Mouse (Mus musculus): Measurements from ENCODE around the gene Ppcs. TPM values are rescaled to one million over a fixed set of nuclear protein-coding genes. Genes with fewer than 3 reads are reported as not detected.

Ppcs gene
- polyA plus RNA-seq, 1 experiment = 0.17 TPM

- H3K4me1 ChIP-seq (ENCODE audit: control insufficient read depth) = no peaks in the 10 kb centered on the region
- TF ChIP-seq TAL1 (IDR thresholded peaks at IDR 0.05; ENCODE audit: low read length) = no peak
- no peak for TF ChIP-seq GATA1 (IDR thresholded peaks at IDR 0.05; ENCODE audit: low read length)
- no peak overlapping the region for H3K4me3 ChIP-seq (replicated peaks)
- H3K36me3 ChIP-seq (ENCODE audit: control insufficient read depth) = no peaks in the 10 kb centered on the region
- no peaks in the 10 kb centered on the region for H3K27me3 ChIP-seq (ENCODE audit: control insufficient read depth)
- H3K9me3 ChIP-seq (ENCODE audit: control insufficient read depth, low read length) = peaks cover 15% of the 10 kb centered on the region
Observed at GRCm38 (mm10) chr4:119403431-119403830, 18.8 kb downstream of the Ppcs start.

GRCm38 (mm10) chr4:119400896-119401295 lies 21.3 kb downstream of the Ppcs start:
- Histone ChIP-seq H3K36me3 (ENCODE audit: control insufficient read depth) (no peaks in the 10 kb centered on the region), H3K4me3 (replicated peaks) (no peak overlapping the region), H3K4me1 (ENCODE audit: control insufficient read depth) (no peaks in the 10 kb centered on the region), H3K9me3 (ENCODE audit: control insufficient read depth, low read length) (peaks cover 12% of the 10 kb centered on the region), H3K27me3 (ENCODE audit: control insufficient read depth) (no peaks in the 10 kb centered on the region)
- TF ChIP-seq GATA1 (IDR thresholded peaks at IDR 0.05; ENCODE audit: low read length) (no peak), TAL1 (IDR thresholded peaks at IDR 0.05; ENCODE audit: low read length) (no peak)

GRCm38 (mm10) chr4:119398751-119399150 lies 23.5 kb downstream of the Ppcs start:
- TF ChIP-seq GATA1 (IDR thresholded peaks at IDR 0.05; ENCODE audit: low read length) (no peak), TAL1 (IDR thresholded peaks at IDR 0.05; ENCODE audit: low read length) (no peak)
- no peaks in the 10 kb centered on the region for H3K4me1 ChIP-seq (ENCODE audit: control insufficient read depth)

GRCm38 (mm10) chr4:119390369-119390768 lies 31.9 kb downstream of the Ppcs start:
- Histone ChIP-seq H3K4me3 (replicated peaks) (no peak overlapping the region), H3K27me3 (ENCODE audit: control insufficient read depth) (peaks cover 4% of the 10 kb centered on the region; the same call in 1 of the 2 replicates), H3K36me3 (ENCODE audit: control insufficient read depth) (no peaks in the 10 kb centered on the region), H3K4me1 (ENCODE audit: control insufficient read depth) (no peaks in the 10 kb centered on the region), H3K9me3 (ENCODE audit: control insufficient read depth, low read length) (no peaks in the 10 kb centered on the region)
- TF ChIP-seq TAL1 (IDR thresholded peaks at IDR 0.05; ENCODE audit: low read length) (no peak), GATA1 (IDR thresholded peaks at IDR 0.05; ENCODE audit: low read length) (no peak)

More at GRCm38 (mm10) chr4:119398751-119399150, 23.5 kb downstream of the Ppcs start:
- Histone ChIP-seq H3K36me3 (ENCODE audit: control insufficient read depth) (no peaks in the 10 kb centered on the region), H3K27me3 (ENCODE audit: control insufficient read depth) (peaks cover 4% of the 10 kb centered on the region; the same call in 1 of the 2 replicates), H3K9me3 (ENCODE audit: control insufficient read depth, low read length) (peaks cover 11% of the 10 kb centered on the region), H3K4me3 (replicated peaks) (no peak overlapping the region)

DNA sequence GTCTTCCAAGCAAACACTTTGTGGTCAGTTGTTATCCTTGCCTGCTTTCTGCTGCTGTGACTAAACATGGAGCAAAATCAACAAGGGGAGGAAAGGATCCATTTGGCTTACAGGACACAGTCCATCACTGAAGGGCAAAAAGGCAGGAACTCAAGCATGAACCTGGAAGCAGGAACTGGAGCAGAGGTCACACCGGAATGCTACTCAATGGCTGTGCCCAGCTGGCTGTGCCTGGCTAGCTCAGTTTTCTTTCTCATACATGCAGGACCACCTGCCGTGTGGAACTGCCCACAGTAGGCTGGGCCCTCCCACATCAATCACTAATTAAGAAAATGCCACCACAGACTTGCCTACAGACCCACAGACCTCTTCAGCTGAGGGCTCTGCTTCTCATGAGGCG lies 33.0 kb downstream of the Ppcs start:
- H3K4me1 ChIP-seq (ENCODE audit: control insufficient read depth) = no peaks in the 10 kb centered on the region
- H3K4me3 ChIP-seq (replicated peaks) = no peak overlapping the region
- H3K36me3 ChIP-seq (ENCODE audit: control insufficient read depth) = no peaks in the 10 kb centered on the region
- no peaks in the 10 kb centered on the region for H3K9me3 ChIP-seq (ENCODE audit: control insufficient read depth, low read length)
- TF ChIP-seq GATA1 (IDR thresholded peaks at IDR 0.05; ENCODE audit: low read length) = no peak
- no peak for TF ChIP-seq TAL1 (IDR thresholded peaks at IDR 0.05; ENCODE audit: low read length)
- H3K27me3 ChIP-seq (ENCODE audit: control insufficient read depth) = no peaks in the 10 kb centered on the region; the same call in 1 of the 2 replicates

- H3K4me3 ChIP-seq (replicated peaks) = no peak overlapping the region
Observed at GRCm38 (mm10) chr4:119381471-119382190, 40.6 kb downstream of the Ppcs start.

GRCm38 (mm10) chr4:119369460-119369859 lies 52.8 kb downstream of the Ppcs start:
- H3K9me3 ChIP-seq (ENCODE audit: control insufficient read depth, low read length) = no peaks in the 10 kb centered on the region; the same call in 1 of the 2 replicates
- no peak for TF ChIP-seq TAL1 (IDR thresholded peaks at IDR 0.05; ENCODE audit: low read length)
- no peak for TF ChIP-seq GATA1 (IDR thresholded peaks at IDR 0.05; ENCODE audit: low read length)
- no peaks in the 10 kb centered on the region for H3K36me3 ChIP-seq (ENCODE audit: control insufficient read depth)
- no peaks in the 10 kb centered on the region for H3K4me1 ChIP-seq (ENCODE audit: control insufficient read depth)
- H3K27me3 ChIP-seq (ENCODE audit: control insufficient read depth) = no peaks in the 10 kb centered on the region
- H3K4me3 ChIP-seq (replicated peaks) = no peak overlapping the region

More at GRCm38 (mm10) chr4:119381471-119382190, 40.6 kb downstream of the Ppcs start:
- no peaks in the 10 kb centered on the region for H3K9me3 ChIP-seq (ENCODE audit: control insufficient read depth, low read length)
- H3K4me1 ChIP-seq (ENCODE audit: control insufficient read depth) = no peaks in the 10 kb centered on the region
- no peaks in the 10 kb centered on the region; the same call in 1 of the 2 replicates for H3K27me3 ChIP-seq (ENCODE audit: control insufficient read depth)
- TF ChIP-seq GATA1 (IDR thresholded peaks at IDR 0.05; ENCODE audit: low read length) (no peak), TAL1 (IDR thresholded peaks at IDR 0.05; ENCODE audit: low read length) (no peak)
- no peaks in the 10 kb centered on the region for H3K36me3 ChIP-seq (ENCODE audit: control insufficient read depth)

Other genes with a start within 250 kb of the Ppcs start
- 1.8 and 2.0 TPM in 2 replicates for gene Zfp691, start 248.2 kb downstream of the Ppcs start, polyA plus RNA-seq (2012)
- gene Ermap, start 232.4 kb downstream of the Ppcs start, polyA plus RNA-seq (2012) = 27.7 and 29.4 TPM in 2 replicates
- gene Svbp, start 227.1 kb downstream of the Ppcs start, polyA plus RNA-seq (2012) = 49.7 and 52.4 TPM in 2 replicates
- not detected in 2 replicates for gene Tmem269, start 204.2 kb downstream of the Ppcs start, polyA plus RNA-seq (2012)
- 1.0 and 1.4 TPM in 2 replicates for gene AU022252, start 189.7 kb downstream of the Ppcs start, polyA plus RNA-seq (2012)
- gene P3h1, start 189.5 kb downstream of the Ppcs start, polyA plus RNA-seq (2012) = 0.17 and 0.40 TPM in 2 replicates
- not detected in 2 replicates for gene Cldn19, start 167.0 kb downstream of the Ppcs start, polyA plus RNA-seq (2012)
- 29.9 and 36.6 TPM in 2 replicates for gene Ybx1, start 127.8 kb downstream of the Ppcs start, polyA plus RNA-seq (2012)
- 0.39 and 0.61 TPM in 2 replicates for gene Ppih, start 101.9 kb downstream of the Ppcs start, polyA plus RNA-seq (2012)
- not detected in 2 replicates for gene Ccdc30, start 6.9 kb downstream of the Ppcs start, polyA plus RNA-seq (2012)
- not detected in 2 replicates for gene Zmynd12, start 394 bp upstream of the Ppcs start, polyA plus RNA-seq (2012)
- not detected in 2 replicates for gene Rimkla, start 70.2 kb upstream of the Ppcs start, polyA plus RNA-seq (2012)
- gene Foxj3, start 114.6 kb upstream of the Ppcs start, polyA plus RNA-seq (2012) = 0.27 and 0.28 TPM in 2 replicates
- gene Frg2f1, start 117.1 kb upstream of the Ppcs start, polyA plus RNA-seq (2012) = 0.12 and 0.25 TPM in 2 replicates
- gene Guca2a, start 215.3 kb upstream of the Ppcs start, polyA plus RNA-seq (2012) = not detected in 2 replicates
- gene Guca2b, start 236.5 kb upstream of the Ppcs start, polyA plus RNA-seq (2012) = not detected in 2 replicates